Mouse (Mus musculus) v-Abl transformed pro-B cells (cell line): ENCODE results near the gene Tns3.

Source experiments
- in situ Hi-C, 2 experiments: fragments of 400-800 bp; cut with MboI; formaldehyde crosslinking; loops; one replicate each; pipeline ENCODE4 v1.15.1; 2025; ENCODE audit not compliant: unreplicated experiment in 2 of 2

Gene Tns3

GRCm38 (mm10) chr11:8652792-8653645 is 11.3 kb downstream of the Tns3 start:
- in situ Hi-C loops: no loop called here

GRCm38 (mm10) chr11:8652116-8652714 is 12.1 kb downstream of the Tns3 start:
- in situ Hi-C loops: no loop called here

GRCm38 (mm10) chr11:8651448-8652035 is 12.8 kb downstream of the Tns3 start:
- in situ Hi-C loops: no loop called here

GRCm38 (mm10) chr11:8645609-8646008 is 18.7 kb downstream of the Tns3 start:
- in situ Hi-C loops: no loop called here

GRCm38 (mm10) chr11:8644272-8644671 is 20.1 kb downstream of the Tns3 start:
- in situ Hi-C loops: no loop called here

- in situ Hi-C loops: no loop called here
These were observed 22.6 kb downstream of the Tns3 start for GRCm38 (mm10) chr11:8641634-8642277.

- in situ Hi-C loops: no loop called here
These were observed 24.6 kb downstream of the Tns3 start for GRCm38 (mm10) chr11:8639726-8640125.

- in situ Hi-C loops: no loop called here
These were observed 25.2 kb downstream of the Tns3 start for GRCm38 (mm10) chr11:8639007-8639718.

- in situ Hi-C loops: no loop called here
These were observed 26.6 kb downstream of the Tns3 start for GRCm38 (mm10) chr11:8637469-8638447.

- in situ Hi-C loops: no loop called here
These were observed 27.7 kb downstream of the Tns3 start for GRCm38 (mm10) chr11:8636680-8637079.

- in situ Hi-C loops: no loop called here
These were observed 28.6 kb downstream of the Tns3 start for GRCm38 (mm10) chr11:8635778-8636177.

- in situ Hi-C loops: no loop called here
These were observed 29.5 kb downstream of the Tns3 start for GRCm38 (mm10) chr11:8634728-8635410.

GRCm38 (mm10) chr11:8632163-8632562 is 32.2 kb downstream of the Tns3 start:
- in situ Hi-C loops: no loop called here

- in situ Hi-C loops: loop anchor here in 1 of 2 experiments (5.0 kb wide), 1 partner anchor 32 kb away; the partner anchor contains the start of gene Tns3
These were observed 34.4 kb downstream of the Tns3 start for GRCm38 (mm10) chr11:8629862-8630390.

GRCm38 (mm10) chr11:8629326-8629725 is 35.0 kb downstream of the Tns3 start:
- in situ Hi-C loops: loop anchor here in 1 of 2 experiments (5.0 kb wide), 1 partner anchor 33 kb away; the partner anchor contains the start of gene Tns3

GRCm38 (mm10) chr11:8628846-8629253 is 35.5 kb downstream of the Tns3 start:
- in situ Hi-C loops: loop anchor here in 1 of 2 experiments (5.0 kb wide), 1 partner anchor 33 kb away; the partner anchor contains the start of gene Tns3

- in situ Hi-C loops: loop anchor here in 1 of 2 experiments (5.0 kb wide), 1 partner anchor 35 kb away; the partner anchor contains the start of gene Tns3
These were observed 37.2 kb downstream of the Tns3 start for GRCm38 (mm10) chr11:8627156-8627555.

GRCm38 (mm10) chr11:8626715-8627114 is 37.6 kb downstream of the Tns3 start:
- in situ Hi-C loops: loop anchor here in 1 of 2 experiments (5.0 kb wide), 1 partner anchor 36 kb away; the partner anchor contains the start of gene Tns3
